Mouse (Mus musculus): ENCODE data around the gene March1.

DNA sequence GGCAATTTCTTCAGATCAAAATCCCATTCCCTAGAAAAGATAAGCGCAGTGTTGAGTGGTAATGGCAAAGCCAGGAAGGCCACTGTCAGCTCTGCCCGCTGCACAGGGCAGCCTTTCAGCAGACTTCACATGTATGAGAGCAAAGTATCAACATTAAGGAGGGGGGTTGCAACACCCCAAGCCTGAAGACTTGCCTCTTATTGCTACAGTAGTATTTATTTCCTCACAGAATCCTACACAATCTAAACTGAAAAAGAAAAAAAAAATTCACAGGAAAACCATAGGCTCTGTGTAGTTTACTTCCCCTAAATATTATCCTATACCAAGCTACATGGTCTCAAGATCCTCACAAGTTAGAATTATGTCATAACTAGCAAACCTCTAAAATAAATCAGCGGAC, 859.2 kb downstream of the March1 start:
- no peak for TF ChIP-seq CTCF (IDR thresholded peaks at IDR 0.05; ENCODE audit: borderline replicate concordance, control insufficient read depth, extremely low read depth, insufficient read depth, low read length, poor library complexity)
- TF ChIP-seq POLR2A (IDR thresholded peaks at IDR 0.05; ENCODE audit: control insufficient read depth, extremely low read depth, insufficient read depth, low read length, poor library complexity), result no peak
